Mouse (Mus musculus) bone marrow macrophage, adult 2 months (primary cell): ENCODE results near the gene Hes2.

Experiments used
- CTCF ChIP-seq: IDR thresholded peaks from 2 replicates; pipeline ENCODE4 v1.5.1; 2012; ENCODE audit warnings: low read depth, mild to moderate bottlenecking, low read length, moderate library complexity
- POLR2A ChIP-seq: IDR thresholded peaks from 2 replicates; pipeline ENCODE4 v1.6.1; 2012; ENCODE audit warnings: mild to moderate bottlenecking, low read depth, low read length, borderline replicate concordance

GRCm38 (mm10) chr4:152146033-152146827 is 12.4 kb upstream of the Hes2 start:
- no peak for TF ChIP-seq POLR2A
- TF ChIP-seq CTCF, result no peak
